In genomic region chr4:151997701-151998100, GRCm38 (mm10) we compare ENCODE assay signal across 9 mouse cellular contexts. TPM values are rescaled to one million over a fixed set of nuclear protein-coding genes. Genes with fewer than 3 reads are reported as not detected.
DNase-seq lines count a peak whose midpoint lies in the region; ATAC-seq lines count a peak whose summit lies in the region.
"Had no signal": no experiment of that assay in that cellular context is flagged by ENCODE, and none has a peak within 500 bp of the region (broad histone marks: within the 10 kb centered on the region; RNA-seq: fewer than 3 reads in every experiment).

No protein-coding gene starts in this region.

- H3K9me3 ChIP-seq in heart, embryonic 10.5 days: no peaks in the 10 kb centered on the region
- no peaks in the 10 kb centered on the region for H3K9me3 ChIP-seq in megakaryocyte, embryonic 14.5 days
- no peaks in the 10 kb centered on the region for H3K9me3 ChIP-seq in hindbrain, embryonic 13.5 days
- H3K9me3 ChIP-seq in neural tube, embryonic 13.5 days: no peaks in the 10 kb centered on the region

- no peak overlapping the region for H3K27ac ChIP-seq in heart, embryonic 10.5 days
- H3K27ac ChIP-seq in hindbrain, embryonic 13.5 days: no peak overlapping the region
- no peak overlapping the region for H3K27ac ChIP-seq in neural tube, embryonic 13.5 days (replicated peaks)

- H3K4me2 ChIP-seq in hindbrain, embryonic 13.5 days: peak overlapping the region; percentile 58
- H3K4me2 ChIP-seq in neural tube, embryonic 13.5 days: peak overlapping the region; percentile 66

- no peak for ATAC-seq in megakaryocyte, adult 5-6 weeks (ENCODE audit: poor library complexity, severe bottlenecking)
- no peak for ATAC-seq in hindbrain, embryonic 13.5 days (ENCODE audit: low FRiP score)
- ATAC-seq in neural tube, embryonic 13.5 days (ENCODE audit: low read depth): no peak

- DNase-seq in heart, embryonic 10.5 days (ENCODE audit: low spot score): no peak
- DNase-seq in heart, postnatal 25 days (ENCODE audit: low spot score): no peak
- DNase-seq in urinary bladder, postnatal 4 days (ENCODE audit: low spot score in 2 of 2): no peak
- no peak for DNase-seq in layer of hippocampus, adult 9-10 months (ENCODE audit: low spot score)
- DNase-seq: cerebellum, adult 18-20 months had no signal

- H3K9ac ChIP-seq in hindbrain, embryonic 13.5 days: peak overlapping the region; percentile 89
- peak overlapping the region; percentile 83 for H3K9ac ChIP-seq in neural tube, embryonic 13.5 days

- no peaks in the 10 kb centered on the region for H3K27me3 ChIP-seq in heart, embryonic 10.5 days (ENCODE audit: insufficient read depth, poor library complexity, severe bottlenecking)
- H3K27me3 ChIP-seq in megakaryocyte, embryonic 14.5 days (replicated peaks): peaks cover 19% of the 10 kb centered on the region
- no peaks in the 10 kb centered on the region for H3K27me3 ChIP-seq in hindbrain, embryonic 13.5 days
- no peaks in the 10 kb centered on the region for H3K27me3 ChIP-seq in neural tube, embryonic 13.5 days

- H3K36me3 ChIP-seq in heart, embryonic 10.5 days: peaks cover 4% of the 10 kb centered on the region; the same call in 1 of the 2 replicates
- peaks cover 8% of the 10 kb centered on the region for H3K36me3 ChIP-seq in megakaryocyte, embryonic 14.5 days (replicated peaks; ENCODE audit: low read length)
- H3K36me3 ChIP-seq in hindbrain, embryonic 13.5 days: no peaks in the 10 kb centered on the region
- H3K36me3 ChIP-seq in neural tube, embryonic 13.5 days: peaks cover 5% of the 10 kb centered on the region; the same call in 1 of the 2 replicates

- H3K4me1 ChIP-seq in heart, embryonic 10.5 days: peaks cover 25% of the 10 kb centered on the region
- peaks cover 42% of the 10 kb centered on the region for H3K4me1 ChIP-seq in megakaryocyte, embryonic 14.5 days
- H3K4me1 ChIP-seq in hindbrain, embryonic 13.5 days (replicated peaks): peaks cover 26% of the 10 kb centered on the region
- H3K4me1 ChIP-seq in neural tube, embryonic 13.5 days (replicated peaks): peaks cover 29% of the 10 kb centered on the region

- 48% methylated on average over 3 of the region's 3 CpGs for WGBS in heart, embryonic 10.5 days
- WGBS in hindbrain, embryonic 13.5 days: 83% methylated on average over 3 of the region's 3 CpGs
- WGBS in neural tube, embryonic 13.5 days: 79% methylated on average over 3 of the region's 3 CpGs

- peak overlapping the region; percentile 100; the same call in 1 of the 2 replicates for H3K4me3 ChIP-seq in heart, embryonic 10.5 days
- H3K4me3 ChIP-seq in megakaryocyte, embryonic 14.5 days (replicated peaks): peak overlapping the region; percentile 100
- no peak overlapping the region; the same call in 1 of the 2 replicates for H3K4me3 ChIP-seq in hindbrain, embryonic 13.5 days
- H3K4me3 ChIP-seq in neural tube, embryonic 13.5 days: peak overlapping the region; percentile 98

- intact Hi-C loops in heart, postnatal 25 days (cut with DNase I): no loop called here

RNA-seq across cellular contexts. Expression of gene Phf13, which starts 1.6 kb away (rescaled TPM):
- 22.9 and 26.2 TPM in 2 replicates for polyA plus RNA-seq in heart, embryonic 10.5 days (2016; fragmentation: Nextera tagmentation; extraction: Ambion mirVana)
- total RNA-seq in heart, postnatal 25 days (2021): 1 to 10 TPM; 5.8 to 6.2 TPM
- 3.9 and 7.9 TPM in 2 replicates for polyA plus RNA-seq in megakaryocyte, embryonic 14.5 days (2012; ENCODE audit: insufficient read depth, low replicate concordance)
- total RNA-seq in megakaryocyte, adult 5-6 weeks (2015): 3.9 and 5.6 TPM in 2 replicates
- total RNA-seq in megakaryocyte, adult 5-6 weeks (2017): 4.0 and 4.5 TPM in 2 replicates
- 18.4 and 20.0 TPM in 2 replicates for polyA plus RNA-seq in hindbrain, embryonic 13.5 days (2015; fragmentation: Nextera tagmentation; extraction: Ambion mirVana)
- polyA plus RNA-seq in neural tube, embryonic 13.5 days (2015; fragmentation: Nextera tagmentation; extraction: Ambion mirVana): 19.1 and 20.6 TPM in 2 replicates

RNA-seq across cellular contexts. Expression of gene Thap3, which starts 8.9 kb away (rescaled TPM):
- polyA plus RNA-seq in heart, embryonic 10.5 days (2016; fragmentation: Nextera tagmentation; extraction: Ambion mirVana): 29.3 and 30.1 TPM in 2 replicates
- 10 to 100 TPM; 11.5 TPM for total RNA-seq in heart, postnatal 25 days (2021)
- polyA plus RNA-seq in megakaryocyte, embryonic 14.5 days (2012; ENCODE audit: insufficient read depth, low replicate concordance): 27.3 and 48.0 TPM in 2 replicates
- total RNA-seq in megakaryocyte, adult 5-6 weeks (2015): 9.6 and 11.2 TPM in 2 replicates
- 10.3 and 12.9 TPM in 2 replicates for total RNA-seq in megakaryocyte, adult 5-6 weeks (2017)
- polyA plus RNA-seq in hindbrain, embryonic 13.5 days (2015; fragmentation: Nextera tagmentation; extraction: Ambion mirVana): 35.9 and 36.7 TPM in 2 replicates
- polyA plus RNA-seq in neural tube, embryonic 13.5 days (2015; fragmentation: Nextera tagmentation; extraction: Ambion mirVana): 33.6 and 33.8 TPM in 2 replicates

RNA-seq across cellular contexts. Expression of gene Klhl21, which starts 10.9 kb away (rescaled TPM):
- 28.4 and 42.2 TPM in 2 replicates for polyA plus RNA-seq in heart, embryonic 10.5 days (2016; fragmentation: Nextera tagmentation; extraction: Ambion mirVana)
- total RNA-seq in heart, postnatal 25 days (2021): 10 to 100 TPM; 69.8 to 76.2 TPM
- polyA plus RNA-seq in megakaryocyte, embryonic 14.5 days (2012; ENCODE audit: insufficient read depth, low replicate concordance): 4.4 and 7.1 TPM in 2 replicates
- total RNA-seq in megakaryocyte, adult 5-6 weeks (2015): 2.6 and 3.8 TPM in 2 replicates
- total RNA-seq in megakaryocyte, adult 5-6 weeks (2017): 3.1 and 4.1 TPM in 2 replicates
- polyA plus RNA-seq in hindbrain, embryonic 13.5 days (2015; fragmentation: Nextera tagmentation; extraction: Ambion mirVana): 3.2 and 3.7 TPM in 2 replicates
- polyA plus RNA-seq in neural tube, embryonic 13.5 days (2015; fragmentation: Nextera tagmentation; extraction: Ambion mirVana): 4.5 TPM in 2 replicates

RNA-seq across cellular contexts. Expression of gene Zbtb48, which starts 29.8 kb away (rescaled TPM):
- 16.6 and 21.0 TPM in 2 replicates for polyA plus RNA-seq in heart, embryonic 10.5 days (2016; fragmentation: Nextera tagmentation; extraction: Ambion mirVana)
- 1 to 10 TPM; 3.5 to 5.0 TPM for total RNA-seq in heart, postnatal 25 days (2021)
- polyA plus RNA-seq in megakaryocyte, embryonic 14.5 days (2012; ENCODE audit: insufficient read depth, low replicate concordance): 3.8 and 4.3 TPM in 2 replicates
- total RNA-seq in megakaryocyte, adult 5-6 weeks (2015): 6.9 and 8.1 TPM in 2 replicates
- total RNA-seq in megakaryocyte, adult 5-6 weeks (2017): 3.8 and 8.9 TPM in 2 replicates
- polyA plus RNA-seq in hindbrain, embryonic 13.5 days (2015; fragmentation: Nextera tagmentation; extraction: Ambion mirVana): 17.1 and 19.6 TPM in 2 replicates
- 15.3 and 18.8 TPM in 2 replicates for polyA plus RNA-seq in neural tube, embryonic 13.5 days (2015; fragmentation: Nextera tagmentation; extraction: Ambion mirVana)

RNA-seq across cellular contexts. Expression of gene Tas1r1, which starts 40.7 kb away (rescaled TPM):
- 0.11 and 0.19 TPM in 2 replicates for polyA plus RNA-seq in heart, embryonic 10.5 days (2016; fragmentation: Nextera tagmentation; extraction: Ambion mirVana)
- under 1 TPM in 1 of 2 experiments, not detected in 1; 0.16 TPM for total RNA-seq in heart, postnatal 25 days (2021)
- 0.34 TPM in 1 of 2 replicates, not detected in the other for polyA plus RNA-seq in megakaryocyte, embryonic 14.5 days (2012; ENCODE audit: insufficient read depth, low replicate concordance)
- total RNA-seq in megakaryocyte, adult 5-6 weeks (2015): 0.11 and 0.16 TPM in 2 replicates
- total RNA-seq in megakaryocyte, adult 5-6 weeks (2017): not detected in 2 replicates
- 1.5 and 1.6 TPM in 2 replicates for polyA plus RNA-seq in hindbrain, embryonic 13.5 days (2015; fragmentation: Nextera tagmentation; extraction: Ambion mirVana)
- 1.2 and 1.3 TPM in 2 replicates for polyA plus RNA-seq in neural tube, embryonic 13.5 days (2015; fragmentation: Nextera tagmentation; extraction: Ambion mirVana)
